Mouse (Mus musculus): ENCODE measurements around the gene Ywhag. TPM values are rescaled to one million over a fixed set of nuclear protein-coding genes. Genes with fewer than 3 reads are reported as not detected.

Gene Ywhag
- polyA plus RNA-seq, 1 experiment: 58.1 TPM

GRCm38 (mm10) chr5:135907256-135907655 lies 27.2 kb downstream of the Ywhag start:
- H3K27ac ChIP-seq (ENCODE audit: control insufficient read depth, insufficient read depth, low read depth, low read length, poor library complexity): peak overlapping the region; percentile 44
- peaks cover 8% of the 10 kb centered on the region; the same call in 1 of the 2 replicates for H3K4me1 ChIP-seq (ENCODE audit: control insufficient read depth, insufficient read depth, low read length)
- WGBS: 63% methylated on average over 13 of the region's 13 CpGs
- no peak overlapping the region for H3K4me3 ChIP-seq (replicated peaks; ENCODE audit: control insufficient read depth, low read depth, low read length)
- TF ChIP-seq POLR2A (IDR thresholded peaks at IDR 0.05; ENCODE audit: borderline replicate concordance, control insufficient read depth, low read depth, low read length) (no peak), CTCF (IDR thresholded peaks at IDR 0.05; ENCODE audit: control insufficient read depth, insufficient read depth, low read length) (no peak)

- peak overlapping the region; percentile 44 for H3K27ac ChIP-seq (ENCODE audit: control insufficient read depth, insufficient read depth, low read depth, low read length, poor library complexity)
- H3K4me1 ChIP-seq (ENCODE audit: control insufficient read depth, insufficient read depth, low read length): peaks cover 8% of the 10 kb centered on the region; the same call in 1 of the 2 replicates
Observed at GRCm38 (mm10) chr5:135906846-135907245, 27.6 kb downstream of the Ywhag start.

GRCm38 (mm10) chr5:135905320-135906225 lies 28.8 kb downstream of the Ywhag start:
- peaks cover 5% of the 10 kb centered on the region; the same call in 1 of the 2 replicates for H3K4me1 ChIP-seq (ENCODE audit: control insufficient read depth, insufficient read depth, low read length)
- H3K4me3 ChIP-seq (replicated peaks; ENCODE audit: control insufficient read depth, low read depth, low read length): no peak overlapping the region
- WGBS: 40% methylated on average over 8 of the region's 8 CpGs
- no peak for TF ChIP-seq CTCF (IDR thresholded peaks at IDR 0.05; ENCODE audit: control insufficient read depth, insufficient read depth, low read length)
- TF ChIP-seq POLR2A (IDR thresholded peaks at IDR 0.05; ENCODE audit: borderline replicate concordance, control insufficient read depth, low read depth, low read length): no peak
- H3K27ac ChIP-seq (ENCODE audit: control insufficient read depth, insufficient read depth, low read depth, low read length, poor library complexity): no peak overlapping the region

More at GRCm38 (mm10) chr5:135906846-135907245, 27.6 kb downstream of the Ywhag start:
- H3K4me3 ChIP-seq (replicated peaks; ENCODE audit: control insufficient read depth, low read depth, low read length): no peak overlapping the region
- 32% methylated on average over 4 of the region's 4 CpGs for WGBS
- no peak for TF ChIP-seq CTCF (IDR thresholded peaks at IDR 0.05; ENCODE audit: control insufficient read depth, insufficient read depth, low read length)

- Histone ChIP-seq H3K4me3 (replicated peaks; ENCODE audit: control insufficient read depth, low read depth, low read length) (no peak overlapping the region), H3K4me1 (ENCODE audit: control insufficient read depth, insufficient read depth, low read length) (peaks cover 4% of the 10 kb centered on the region; the same call in 1 of the 2 replicates), H3K27ac (ENCODE audit: control insufficient read depth, insufficient read depth, low read depth, low read length, poor library complexity) (no peak overlapping the region)
- TF ChIP-seq POLR2A (IDR thresholded peaks at IDR 0.05; ENCODE audit: borderline replicate concordance, control insufficient read depth, low read depth, low read length): no peak
- TF ChIP-seq CTCF (IDR thresholded peaks at IDR 0.05; ENCODE audit: control insufficient read depth, insufficient read depth, low read length): no peak
- 70% methylated on average over 5 of the region's 5 CpGs for WGBS
Observed at GRCm38 (mm10) chr5:135904259-135904658, 30.2 kb downstream of the Ywhag start.

- no peak overlapping the region; the same call in 1 of the 2 replicates for H3K27ac ChIP-seq (ENCODE audit: control insufficient read depth, insufficient read depth, low read depth, low read length, poor library complexity)
- peaks cover 4% of the 10 kb centered on the region; the same call in 1 of the 2 replicates for H3K4me1 ChIP-seq (ENCODE audit: control insufficient read depth, insufficient read depth, low read length)
- H3K4me3 ChIP-seq (replicated peaks; ENCODE audit: control insufficient read depth, low read depth, low read length): peak overlapping the region; percentile 41
- TF ChIP-seq POLR2A (IDR thresholded peaks at IDR 0.05; ENCODE audit: borderline replicate concordance, control insufficient read depth, low read depth, low read length): 0 out of 2 replicates have a peak, but pooled peaks have one; percentile 7
- peak; percentile 93 for TF ChIP-seq CTCF (IDR thresholded peaks at IDR 0.05; ENCODE audit: control insufficient read depth, insufficient read depth, low read length)
- WGBS: 8% methylated on average over 30 of the region's 30 CpGs
Observed at GRCm38 (mm10) chr5:135903551-135904151, 30.8 kb downstream of the Ywhag start.

- WGBS: 53% methylated on average over 7 of the region's 7 CpGs
- no peak for TF ChIP-seq POLR2A (IDR thresholded peaks at IDR 0.05; ENCODE audit: borderline replicate concordance, control insufficient read depth, low read depth, low read length)
- no peak for TF ChIP-seq CTCF (IDR thresholded peaks at IDR 0.05; ENCODE audit: control insufficient read depth, insufficient read depth, low read length)
- H3K4me1 ChIP-seq (ENCODE audit: control insufficient read depth, insufficient read depth, low read length): peaks cover 4% of the 10 kb centered on the region; the same call in 1 of the 2 replicates
- H3K4me3 ChIP-seq (replicated peaks; ENCODE audit: control insufficient read depth, low read depth, low read length): no peak overlapping the region
- H3K27ac ChIP-seq (ENCODE audit: control insufficient read depth, insufficient read depth, low read depth, low read length, poor library complexity): no peak overlapping the region
Observed at GRCm38 (mm10) chr5:135903058-135903457, 31.4 kb downstream of the Ywhag start.

GRCm38 (mm10) chr5:135901354-135902095 lies 32.9 kb downstream of the Ywhag start:
- no peak overlapping the region for H3K4me3 ChIP-seq (replicated peaks; ENCODE audit: control insufficient read depth, low read depth, low read length)
- no peak overlapping the region for H3K27ac ChIP-seq (ENCODE audit: control insufficient read depth, insufficient read depth, low read depth, low read length, poor library complexity)
- TF ChIP-seq POLR2A (IDR thresholded peaks at IDR 0.05; ENCODE audit: borderline replicate concordance, control insufficient read depth, low read depth, low read length): no peak
- TF ChIP-seq CTCF (IDR thresholded peaks at IDR 0.05; ENCODE audit: control insufficient read depth, insufficient read depth, low read length): peak; percentile 40; the same call in 1 of the 2 replicates
- 60% methylated on average over 6 of the region's 6 CpGs for WGBS
- peaks cover 4% of the 10 kb centered on the region; the same call in 1 of the 2 replicates for H3K4me1 ChIP-seq (ENCODE audit: control insufficient read depth, insufficient read depth, low read length)
